Mouse (Mus musculus): ENCODE results near the gene Shld1. TPM values are rescaled to one million over a fixed set of nuclear protein-coding genes. Genes with fewer than 3 reads are reported as not detected.

The Shld1 gene
- polyA plus RNA-seq, 1 experiment = 29.7 TPM

GRCm38 (mm10) chr2:132695358-132696093 is 8.8 kb downstream of the Shld1 start:
- Histone ChIP-seq H3K27me3 (ENCODE audit: control insufficient read depth, insufficient read depth, low read length) (no peaks in the 10 kb centered on the region), H3K4me1 (ENCODE audit: control insufficient read depth, insufficient read depth, low read length) (no peaks in the 10 kb centered on the region), H3K27ac (ENCODE audit: insufficient read depth, low read length) (no peak overlapping the region), H3K4me3 (replicated peaks; ENCODE audit: insufficient read depth, low read depth, low read length) (no peak overlapping the region)
- no peak for DNase-seq
- WGBS = 77% methylated on average over 9 of the region's 9 CpGs
- TF ChIP-seq POLR2A (IDR thresholded peaks at IDR 0.05; ENCODE audit: borderline replicate concordance, insufficient read depth, low read length) = no peak
- no peak for TF ChIP-seq CTCF (IDR thresholded peaks at IDR 0.05; ENCODE audit: borderline replicate concordance, insufficient read depth, low read depth, low read length)

- no peak overlapping the region; the same call in 1 of the 2 replicates for H3K27ac ChIP-seq (ENCODE audit: insufficient read depth, low read length)
- 0 out of 2 replicates have a peak, but pooled peaks cover under 1% of the 10 kb centered on the region for H3K4me1 ChIP-seq (ENCODE audit: control insufficient read depth, insufficient read depth, low read length)
- TF ChIP-seq POLR2A (IDR thresholded peaks at IDR 0.05; ENCODE audit: borderline replicate concordance, insufficient read depth, low read length) (no peak), CTCF (IDR thresholded peaks at IDR 0.05; ENCODE audit: borderline replicate concordance, insufficient read depth, low read depth, low read length) (no peak)
- no peak for DNase-seq
- H3K4me3 ChIP-seq (replicated peaks; ENCODE audit: insufficient read depth, low read depth, low read length) = no peak overlapping the region
- 81% methylated on average over 5 of the region's 5 CpGs for WGBS
- no peaks in the 10 kb centered on the region for H3K27me3 ChIP-seq (ENCODE audit: control insufficient read depth, insufficient read depth, low read length)
Observed at GRCm38 (mm10) chr2:132696519-132696918, 9.8 kb downstream of the Shld1 start.

GRCm38 (mm10) chr2:132697256-132697655 is 10.5 kb downstream of the Shld1 start:
- Histone ChIP-seq H3K4me3 (replicated peaks; ENCODE audit: insufficient read depth, low read depth, low read length) (no peak overlapping the region), H3K27ac (ENCODE audit: insufficient read depth, low read length) (peak overlapping the region; percentile 59; the same call in 1 of the 2 replicates), H3K4me1 (ENCODE audit: control insufficient read depth, insufficient read depth, low read length) (0 out of 2 replicates have a peak, but pooled peaks cover 3% of the 10 kb centered on the region), H3K27me3 (ENCODE audit: control insufficient read depth, insufficient read depth, low read length) (no peaks in the 10 kb centered on the region)
- DNase-seq = no peak
- no peak for TF ChIP-seq CTCF (IDR thresholded peaks at IDR 0.05; ENCODE audit: borderline replicate concordance, insufficient read depth, low read depth, low read length)
- no peak for TF ChIP-seq POLR2A (IDR thresholded peaks at IDR 0.05; ENCODE audit: borderline replicate concordance, insufficient read depth, low read length)
- 85% methylated on average over 5 of the region's 5 CpGs for WGBS

GRCm38 (mm10) chr2:132697695-132698094 is 11.0 kb downstream of the Shld1 start:
- DNase-seq = no peak
- no peak overlapping the region for H3K4me3 ChIP-seq (replicated peaks; ENCODE audit: insufficient read depth, low read depth, low read length)
- no peaks in the 10 kb centered on the region for H3K27me3 ChIP-seq (ENCODE audit: control insufficient read depth, insufficient read depth, low read length)
- WGBS = 75% methylated on average over 7 of the region's 7 CpGs
- H3K4me1 ChIP-seq (ENCODE audit: control insufficient read depth, insufficient read depth, low read length) = 0 out of 2 replicates have a peak, but pooled peaks cover 3% of the 10 kb centered on the region
- TF ChIP-seq CTCF (IDR thresholded peaks at IDR 0.05; ENCODE audit: borderline replicate concordance, insufficient read depth, low read depth, low read length) (no peak), POLR2A (IDR thresholded peaks at IDR 0.05; ENCODE audit: borderline replicate concordance, insufficient read depth, low read length) (no peak)
- H3K27ac ChIP-seq (ENCODE audit: insufficient read depth, low read length) = peak overlapping the region; percentile 59; the same call in 1 of the 2 replicates

- no peak for DNase-seq
- WGBS = 68% methylated on average over 6 of the region's 6 CpGs
- Histone ChIP-seq H3K4me3 (replicated peaks; ENCODE audit: insufficient read depth, low read depth, low read length) (no peak overlapping the region), H3K27me3 (ENCODE audit: control insufficient read depth, insufficient read depth, low read length) (no peaks in the 10 kb centered on the region), H3K27ac (ENCODE audit: insufficient read depth, low read length) (peak overlapping the region; percentile 59; the same call in 1 of the 2 replicates), H3K4me1 (ENCODE audit: control insufficient read depth, insufficient read depth, low read length) (0 out of 2 replicates have a peak, but pooled peaks cover 3% of the 10 kb centered on the region)
- no peak for TF ChIP-seq CTCF (IDR thresholded peaks at IDR 0.05; ENCODE audit: borderline replicate concordance, insufficient read depth, low read depth, low read length)
- TF ChIP-seq POLR2A (IDR thresholded peaks at IDR 0.05; ENCODE audit: borderline replicate concordance, insufficient read depth, low read length) = no peak
Observed at GRCm38 (mm10) chr2:132698420-132698819, 11.7 kb downstream of the Shld1 start.

- Histone ChIP-seq H3K4me1 (ENCODE audit: control insufficient read depth, insufficient read depth, low read length) (peaks cover 5% of the 10 kb centered on the region), H3K27ac (ENCODE audit: insufficient read depth, low read length) (no peak overlapping the region), H3K4me3 (replicated peaks; ENCODE audit: insufficient read depth, low read depth, low read length) (no peak overlapping the region), H3K27me3 (ENCODE audit: control insufficient read depth, insufficient read depth, low read length) (no peaks in the 10 kb centered on the region)
- TF ChIP-seq CTCF (IDR thresholded peaks at IDR 0.05; ENCODE audit: borderline replicate concordance, insufficient read depth, low read depth, low read length) = no peak
- TF ChIP-seq POLR2A (IDR thresholded peaks at IDR 0.05; ENCODE audit: borderline replicate concordance, insufficient read depth, low read length) = no peak
- DNase-seq = no peak
- WGBS = 96% methylated on average over 4 of the region's 4 CpGs
Observed at GRCm38 (mm10) chr2:132700921-132701320, 14.2 kb downstream of the Shld1 start.

- TF ChIP-seq CTCF (IDR thresholded peaks at IDR 0.05; ENCODE audit: borderline replicate concordance, insufficient read depth, low read depth, low read length) (peak; percentile 70), POLR2A (IDR thresholded peaks at IDR 0.05; ENCODE audit: borderline replicate concordance, insufficient read depth, low read length) (no peak)
- H3K4me1 ChIP-seq (ENCODE audit: control insufficient read depth, insufficient read depth, low read length) = peaks cover 5% of the 10 kb centered on the region
- 13% methylated on average over 7 of the region's 7 CpGs for WGBS
- H3K27ac ChIP-seq (ENCODE audit: insufficient read depth, low read length) = no peak overlapping the region
- no peak overlapping the region for H3K4me3 ChIP-seq (replicated peaks; ENCODE audit: insufficient read depth, low read depth, low read length)
- H3K27me3 ChIP-seq (ENCODE audit: control insufficient read depth, insufficient read depth, low read length) = no peaks in the 10 kb centered on the region
- peak; percentile 71 to 80 for DNase-seq
Observed at GRCm38 (mm10) chr2:132701451-132701886, 14.7 kb downstream of the Shld1 start.

All from cerebellum, adult 2 months (tissue).